16 mouse cellular contexts compared by ENCODE assay signal in genomic region chrX:147429753-147430152, GRCm38 (mm10). TPM values are rescaled to one million over a fixed set of nuclear protein-coding genes. Genes with fewer than 3 reads are reported as not detected.
A peak's percentile ranks its signal among the peaks of the same experiment; 100 is the strongest.
DNase-seq lines count a peak whose midpoint lies in the region; ATAC-seq lines count a peak whose summit lies in the region.
"Had no signal": no experiment of that assay in that cellular context is flagged by ENCODE, and none has a peak within 500 bp of the region (broad histone marks: within the 10 kb centered on the region; RNA-seq: fewer than 3 reads in every experiment).

No protein-coding gene starts in this region.

- DNase-seq in adrenal gland, postnatal 14 days = peak; percentile 7
- no peak for DNase-seq in adrenal gland, adult 8-10 months
- DNase-seq in kidney, postnatal 10 days = peak; percentile 12
- peak; percentile 2 for DNase-seq in brain, adult 2 months (ENCODE audit: low read depth, low spot score)
- no peak for DNase-seq in thymus, postnatal 14 days
- DNase-seq: B cell, adult 2 months had no signal

- H3K27me3 ChIP-seq in kidney, embryonic 15.5 days = no peaks in the 10 kb centered on the region
- H3K27me3 ChIP-seq in lung, embryonic 16.5 days (ENCODE audit: control insufficient read depth, insufficient read depth, low read depth, low read length) = no peaks in the 10 kb centered on the region
- H3K27me3 ChIP-seq: forebrain, embryonic 12.5 days; limb, embryonic 12.5 days had no signal

- no peaks in the 10 kb centered on the region for H3K9me3 ChIP-seq in kidney, embryonic 15.5 days (replicated peaks)
- H3K9me3 ChIP-seq in lung, embryonic 16.5 days (ENCODE audit: control insufficient read depth, low read length) = no peaks in the 10 kb centered on the region
- H3K9me3 ChIP-seq: forebrain, embryonic 12.5 days; limb, embryonic 12.5 days had no signal

- H3K4me1 ChIP-seq in kidney, embryonic 15.5 days = no peaks in the 10 kb centered on the region
- no peaks in the 10 kb centered on the region for H3K4me1 ChIP-seq in lung, embryonic 16.5 days (replicated peaks; ENCODE audit: control insufficient read depth, insufficient read depth, low read length)
- H3K4me1 ChIP-seq: forebrain, embryonic 12.5 days; limb, embryonic 12.5 days had no signal

- H3K4me3 ChIP-seq in kidney, embryonic 15.5 days (replicated peaks) = no peak overlapping the region
- H3K4me3 ChIP-seq in lung, embryonic 16.5 days (ENCODE audit: low read length) = no peak overlapping the region
- H3K4me3 ChIP-seq: forebrain, embryonic 12.5 days; layer of hippocampus, adult 2 months; limb, embryonic 12.5 days had no signal

- 50% methylated on average over 1 of the region's 1 CpGs for WGBS in kidney, embryonic 15.5 days
- WGBS in lung, embryonic 16.5 days = 20% methylated on average over 1 of the region's 1 CpGs

- no peak overlapping the region for H3K9ac ChIP-seq in kidney, embryonic 15.5 days
- no peak overlapping the region for H3K9ac ChIP-seq in lung, embryonic 16.5 days (ENCODE audit: low read length)
- H3K9ac ChIP-seq: forebrain, embryonic 12.5 days; limb, embryonic 12.5 days had no signal

- no peak overlapping the region for H3K4me2 ChIP-seq in kidney, embryonic 15.5 days
- no peak overlapping the region for H3K4me2 ChIP-seq in lung, embryonic 16.5 days (ENCODE audit: low read depth, low read length)
- H3K4me2 ChIP-seq: forebrain, embryonic 12.5 days; limb, embryonic 12.5 days; midbrain, embryonic 11.5 days had no signal

- H3K36me3 ChIP-seq in kidney, embryonic 15.5 days = no peaks in the 10 kb centered on the region
- no peaks in the 10 kb centered on the region for H3K36me3 ChIP-seq in lung, embryonic 16.5 days (ENCODE audit: control insufficient read depth, insufficient read depth, low read length)
- H3K36me3 ChIP-seq: forebrain, embryonic 12.5 days; limb, embryonic 12.5 days had no signal

- no peak for ATAC-seq in kidney, embryonic 15.5 days (replicated peaks; ENCODE audit: low FRiP score)
- ATAC-seq in lung, embryonic 16.5 days (ENCODE audit: low read depth) = peak; percentile 88
- ATAC-seq in monocyte, adult 5-6 weeks (replicated peaks; ENCODE audit: insufficient number of reproducible peaks, low FRiP score, low TSS enrichment, poor library complexity, severe bottlenecking) = no peak

- no peak overlapping the region for H3K27ac ChIP-seq in kidney, embryonic 15.5 days
- no peak overlapping the region for H3K27ac ChIP-seq in lung, embryonic 16.5 days (ENCODE audit: low read length)
- H3K27ac ChIP-seq: forebrain, embryonic 12.5 days; layer of hippocampus, adult 2 months; limb, embryonic 12.5 days had no signal

RNA-seq across cellular contexts. Expression of gene Il13ra2, which starts 0.8 kb away (rescaled TPM):
- total RNA-seq in adrenal gland, postnatal 14 days (2021) = 0.22 and 1.1 TPM in 2 replicates
- under 1 TPM in 3 of 4 experiments, not detected in 1; 0.13 to 0.31 (median 0.15) TPM for total RNA-seq in adrenal gland, adult 8-10 months (2022)
- 0.10 and 0.14 TPM in 2 replicates for polyA plus RNA-seq in kidney, embryonic 15.5 days (2015; fragmentation: Nextera tagmentation; extraction: Ambion mirVana)
- polyA plus RNA-seq in lung, embryonic 16.5 days (2015; fragmentation: Nextera tagmentation; extraction: Ambion mirVana) = not detected in 2 replicates
- not detected in 3 replicates for total RNA-seq in monocyte, adult 5-6 weeks (2017)
- total RNA-seq: common myeloid progenitor, adult 5-6 weeks; neutrophil, adult 5-6 weeks had no signal
- polyA plus RNA-seq: forebrain, embryonic 12.5 days; heart, embryonic 14.5 days; limb, embryonic 12.5 days had no signal

RNA-seq across cellular contexts. Expression of gene Vmn1r239-ps, which starts 23.8 kb away (rescaled TPM):
- not detected in 2 replicates for total RNA-seq in adrenal gland, postnatal 14 days (2021)
- total RNA-seq in adrenal gland, adult 8-10 months (2022) = not detected
- polyA plus RNA-seq in kidney, embryonic 15.5 days (2015; fragmentation: Nextera tagmentation; extraction: Ambion mirVana) = not detected in 2 replicates
- not detected in 2 replicates for polyA plus RNA-seq in lung, embryonic 16.5 days (2015; fragmentation: Nextera tagmentation; extraction: Ambion mirVana)
- total RNA-seq in monocyte, adult 5-6 weeks (2017) = not detected in 3 replicates
- total RNA-seq: common myeloid progenitor, adult 5-6 weeks; layer of hippocampus, adult 2 months; neutrophil, adult 5-6 weeks had no signal
- polyA plus RNA-seq: forebrain, embryonic 12.5 days; heart, embryonic 14.5 days; limb, embryonic 12.5 days; midbrain, embryonic 11.5 days had no signal

Comparison
In these comparisons a context has a peak if more than half of its experiments do, and no peak if none do; other contexts are left out.
1. DNase-seq: peak in adrenal gland, postnatal 14 days (single experiment), kidney, postnatal 10 days (single experiment) and brain, adult 2 months (single experiment); none in adrenal gland, adult 8-10 months (single experiment) and thymus, postnatal 14 days (single experiment).